Mouse (Mus musculus) stomach, postnatal 0 days (tissue): ENCODE data around the gene Scnn1g. TPM values are rescaled to one million over a fixed set of nuclear protein-coding genes. Genes with fewer than 3 reads are reported as not detected.

Source experiments
- ATAC-seq: fragments of 200-750 bp; cut with Nextera tagmentation; 2 replicates; pipeline ENCODE4 v1.8.0; 2017; ENCODE audit not compliant: low FRiP score, low TSS enrichment
- DNase-seq: peaks from one replicate; pipeline ENCODE4 v3.0.0-alpha.2; 2016; ENCODE audit warnings: low spot score
- H3K27ac ChIP-seq: fragments of 300-500 bp; sonication (generic); replicated peaks from 2 replicates; pipeline ENCODE4 v1.5.1; 2014; ENCODE audit warnings: mild to moderate bottlenecking, control low read depth
- H3K27me3 ChIP-seq: fragments of 300-500 bp; sonication (generic); 2 replicates; pipeline ENCODE4 v1.6.1; 2014; ENCODE audit warnings: low read length; ENCODE audit not compliant: control insufficient read depth, insufficient read depth
- H3K36me3 ChIP-seq: fragments of 300-500 bp; sonication (generic); 2 replicates; pipeline ENCODE4 v1.6.1; 2014; ENCODE audit warnings: low read length, mixed read lengths; ENCODE audit not compliant: control insufficient read depth, insufficient read depth
- H3K4me1 ChIP-seq: fragments of 300-500 bp; sonication (generic); replicated peaks from 2 replicates; pipeline ENCODE4 v1.6.1; 2014; ENCODE audit warnings: antibody characterized with exemption; ENCODE audit not compliant: control insufficient read depth, insufficient read depth
- H3K4me2 ChIP-seq: fragments of 300-500 bp; sonication (generic); replicated peaks from 2 replicates; pipeline ENCODE4 v1.6.1; 2014; ENCODE audit warnings: low read depth, mild to moderate bottlenecking, control low read depth, moderate library complexity
- H3K4me3 ChIP-seq: fragments of 300-500 bp; sonication (generic); 2 replicates; pipeline ENCODE4 v1.5.1; 2014; ENCODE audit warnings: low read depth, low read length, control low read depth
- H3K9ac ChIP-seq: fragments of 300-500 bp; sonication (generic); 2 replicates; pipeline ENCODE4 v1.6.1; 2014; ENCODE audit warnings: mild to moderate bottlenecking, low read length, control low read depth, mixed read lengths
- H3K9me3 ChIP-seq: fragments of 300-500 bp; sonication (generic); 2 replicates; pipeline ENCODE4 v1.6.1; 2016; ENCODE audit warnings: low read length; ENCODE audit not compliant: control insufficient read depth
- CTCF ChIP-seq: IDR thresholded peaks from 2 replicates; pipeline ENCODE4 v1.5.1; 2016; ENCODE audit warnings: antibody characterized with exemption, low read depth, mild to moderate bottlenecking, moderate library complexity
- EP300 ChIP-seq: optimal IDR thresholded peaks from 2 replicates; pipeline ENCODE3; 2016; ENCODE audit warnings: antibody characterized with exemption
- WGBS: fragments of 180-500 bp; shearing (Covaris S2); extraction: QIAGEN DNeasy Blood & Tissue Kit; methylation state at CpG from one replicate; pipeline ENCODE4 v1.1.7; 2014; 5-methylcytosine and 5-hydroxymethylcytosine counted together
- polyA plus RNA-seq: library from polyadenylated mRNA; unstranded; fragments of >200 nt; fragmentation: Nextera tagmentation; extraction: Ambion mirVana; gene quantifications from 2 replicates; pipeline ENCODE4 v1.2.1, GENCODE M21; 2015

The Scnn1g gene
- polyA plus RNA-seq: 7.0 and 8.0 TPM in 2 replicates

DNA sequence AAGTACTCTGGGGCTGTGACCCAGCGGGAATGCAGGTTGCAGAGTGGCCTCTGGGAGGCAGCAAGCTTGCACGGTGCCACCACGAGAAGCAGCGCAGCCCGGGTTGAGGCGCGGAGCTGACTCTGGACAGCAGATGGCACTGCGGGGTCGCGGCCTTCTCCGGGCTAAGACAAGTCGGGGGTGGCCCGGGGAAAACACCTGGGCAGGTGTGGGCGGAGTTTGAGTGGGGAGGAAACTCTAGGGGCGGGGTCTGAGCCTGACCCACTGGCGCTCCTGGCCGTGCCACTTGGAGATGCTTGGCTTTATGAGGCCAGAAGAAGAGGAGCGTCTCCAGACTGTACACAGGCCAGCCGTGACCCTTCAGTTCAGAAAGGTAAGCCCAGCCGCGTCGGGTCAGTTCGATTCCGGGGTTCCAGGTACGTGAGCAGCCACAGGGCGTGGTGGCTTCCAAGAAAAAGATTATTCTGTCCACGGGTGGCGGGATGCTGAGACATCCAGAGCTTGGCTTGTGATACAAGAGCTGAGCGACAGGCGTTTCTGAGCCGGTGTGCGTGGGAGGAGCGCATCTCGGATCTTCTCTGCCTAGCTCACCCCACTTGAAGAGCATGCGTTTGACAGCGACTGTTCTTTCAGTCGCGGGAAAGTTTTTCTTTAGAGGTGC, at the start of gene Scnn1g:
Scnn1g (plus strand) TSS at position 309 of the 661 bp plus-strand sequence.
- Histone ChIP-seq H3K27me3 (no peaks in the 10 kb centered on the region), H3K4me2 (peak within 1 kb of the TSS; percentile 54), H3K36me3 (no peaks in the 10 kb centered on the region), H3K4me1 (no peaks in the 10 kb centered on the region), H3K9me3 (no peaks in the 10 kb centered on the region), H3K27ac (0 out of 2 replicates have a peak within 1 kb of the TSS, but pooled peaks have one; percentile 30), H3K4me3 (peak within 1 kb of the TSS; percentile 35), H3K9ac (peak within 1 kb of the TSS; percentile 18; the same call in 1 of the 2 replicates)
- ATAC-seq (peak; percentile 96), DNase-seq (peak; percentile 95)
- TF ChIP-seq EP300 (no peak), CTCF (peak; percentile 99)
- WGBS: 2% methylated on average over 37 of the region's 38 CpGs

- no peak for DNase-seq
- no peak overlapping the region for H3K27ac ChIP-seq
- no peaks in the 10 kb centered on the region for H3K9me3 ChIP-seq
- no peak overlapping the region for H3K9ac ChIP-seq
- WGBS: 90% methylated on average over 5 of the region's 5 CpGs
- H3K4me1 ChIP-seq: no peaks in the 10 kb centered on the region
- ATAC-seq: no peak
- TF ChIP-seq EP300: no peak
- H3K36me3 ChIP-seq: no peaks in the 10 kb centered on the region
- no peaks in the 10 kb centered on the region for H3K27me3 ChIP-seq
- H3K4me3 ChIP-seq: no peak overlapping the region
- no peak overlapping the region for H3K4me2 ChIP-seq
These were observed 48.9 kb upstream of the Scnn1g start for GRCm38 (mm10) chr7:121685140-121685984.

DNA sequence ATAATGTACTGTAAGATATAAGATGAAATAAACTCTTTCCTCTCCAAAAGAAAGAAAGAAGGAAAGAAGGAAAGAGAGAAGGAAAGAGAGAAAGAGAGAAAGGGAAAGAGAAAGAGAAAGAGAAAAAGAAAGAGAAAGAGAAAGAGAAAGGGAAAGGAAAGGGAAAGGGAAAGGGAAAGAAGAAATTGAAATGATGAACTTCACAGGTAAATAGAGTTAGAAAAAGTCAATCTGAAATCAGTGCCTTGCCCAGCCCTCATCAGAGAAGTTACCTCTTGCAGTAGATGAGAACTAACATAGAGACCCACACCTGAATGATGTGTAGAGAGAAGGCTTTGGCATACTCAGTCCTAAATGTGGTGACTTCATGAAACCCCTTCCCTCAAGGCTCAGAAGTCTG, 44.9 kb upstream of the Scnn1g start:
- Histone ChIP-seq H3K4me3 (no peak overlapping the region), H3K36me3 (no peaks in the 10 kb centered on the region), H3K27ac (no peak overlapping the region), H3K9me3 (no peaks in the 10 kb centered on the region), H3K4me2 (no peak overlapping the region), H3K4me1 (no peaks in the 10 kb centered on the region), H3K27me3 (no peaks in the 10 kb centered on the region), H3K9ac (no peak overlapping the region)
- no peak for TF ChIP-seq CTCF
- TF ChIP-seq EP300: no peak
- no peak for DNase-seq
- no peak for ATAC-seq

DNA sequence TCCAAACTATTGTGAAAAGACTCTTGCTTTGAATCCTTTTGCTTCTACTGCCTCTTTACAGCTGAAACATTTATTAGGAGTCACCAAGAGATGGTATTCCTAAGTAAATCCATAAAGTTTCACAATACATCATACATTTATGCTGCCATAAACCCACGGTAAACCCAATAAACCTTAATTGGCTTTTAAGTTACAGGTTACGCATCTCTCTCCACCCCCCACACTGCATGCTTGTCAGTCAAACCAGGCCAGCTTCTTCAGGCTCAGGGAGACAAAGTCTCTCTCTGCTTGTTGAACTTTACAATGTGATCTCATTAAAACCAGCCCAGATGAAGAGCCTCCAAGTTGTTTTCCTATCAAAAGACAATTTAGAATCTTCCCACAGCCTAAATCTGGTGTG, 42.5 kb upstream of the Scnn1g start:
- no peak for TF ChIP-seq CTCF
- TF ChIP-seq EP300: no peak
- ATAC-seq: no peak
- no peaks in the 10 kb centered on the region for H3K9me3 ChIP-seq
- WGBS: 81% methylated on average over 2 of the region's 2 CpGs
- no peak for DNase-seq
- H3K27ac ChIP-seq: no peak overlapping the region
- H3K4me3 ChIP-seq: no peak overlapping the region
- H3K9ac ChIP-seq: no peak overlapping the region
- H3K27me3 ChIP-seq: no peaks in the 10 kb centered on the region
- no peak overlapping the region for H3K4me2 ChIP-seq
- H3K36me3 ChIP-seq: no peaks in the 10 kb centered on the region
- H3K4me1 ChIP-seq: no peaks in the 10 kb centered on the region

- ATAC-seq: no peak
- TF ChIP-seq EP300: no peak
- TF ChIP-seq CTCF: no peak
- no peak for DNase-seq
- no peak overlapping the region for H3K4me2 ChIP-seq
- no peaks in the 10 kb centered on the region for H3K36me3 ChIP-seq
- H3K4me1 ChIP-seq: no peaks in the 10 kb centered on the region
- H3K27ac ChIP-seq: no peak overlapping the region
- H3K27me3 ChIP-seq: no peaks in the 10 kb centered on the region
- H3K4me3 ChIP-seq: no peak overlapping the region
- no peaks in the 10 kb centered on the region for H3K9me3 ChIP-seq
- no peak overlapping the region for H3K9ac ChIP-seq
These were observed 37.1 kb upstream of the Scnn1g start for GRCm38 (mm10) chr7:121697170-121697569.

DNA sequence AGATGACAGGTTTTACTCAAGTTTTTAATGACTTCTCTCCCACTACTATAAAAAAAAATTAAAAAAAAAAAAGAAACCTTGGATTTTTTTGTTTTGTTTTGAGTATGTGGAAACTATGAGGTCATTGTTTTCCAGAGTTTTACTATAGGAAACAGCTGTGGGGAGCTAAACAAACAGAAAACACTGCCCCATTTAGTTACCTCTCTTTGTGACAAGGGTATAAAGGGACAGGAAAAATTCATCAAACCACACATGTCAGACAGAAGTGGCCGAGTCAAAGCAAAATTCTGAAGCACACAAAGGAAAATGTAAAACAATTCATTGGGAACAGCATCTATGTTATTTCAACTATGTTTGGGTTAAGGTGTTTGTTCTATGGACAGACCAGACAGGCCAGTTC, 36.7 kb upstream of the Scnn1g start:
- Histone ChIP-seq H3K36me3 (no peaks in the 10 kb centered on the region), H3K27me3 (no peaks in the 10 kb centered on the region), H3K4me3 (no peak overlapping the region), H3K4me2 (no peak overlapping the region), H3K27ac (no peak overlapping the region), H3K4me1 (no peaks in the 10 kb centered on the region), H3K9me3 (no peaks in the 10 kb centered on the region), H3K9ac (no peak overlapping the region)
- TF ChIP-seq EP300: no peak
- no peak for TF ChIP-seq CTCF
- ATAC-seq: no peak
- 37% methylated on average over 1 of the region's 1 CpGs for WGBS
- DNase-seq: no peak
